Mouse (Mus musculus): Measurements from ENCODE around the gene Cds1. TPM values are rescaled to one million over a fixed set of nuclear protein-coding genes. Genes with fewer than 3 reads are reported as not detected.

The Cds1 gene
- total and polyA plus RNA-seq, 3 experiments = not detected

GRCm38 (mm10) chr5:101792665-101793064 is 27.7 kb downstream of the Cds1 start:
- DNase-seq (ENCODE audit: low spot score) (no peak), ATAC-seq (ENCODE audit: extremely low read depth, insufficient number of reproducible peaks, low FRiP score, poor library complexity, severe bottlenecking) (no peak)
- Histone ChIP-seq H3K36me3 (replicated peaks) (no peaks in the 10 kb centered on the region), H3K4me3 (ENCODE audit: low read depth, low read length) (no peak overlapping the region), H3K9me3 (replicated peaks) (peaks cover 75% of the 10 kb centered on the region), H3K4me1 (ENCODE audit: insufficient read depth, low read depth, low read length) (no peaks in the 10 kb centered on the region), H3K27me3 (ENCODE audit: insufficient read depth, low read length) (no peaks in the 10 kb centered on the region)
- TF ChIP-seq POLR2AphosphoS5 (IDR thresholded peaks at IDR 0.05; ENCODE audit: insufficient replicate concordance, low read depth, low read length) = no peak
- TF ChIP-seq GATA1 (IDR thresholded peaks at IDR 0.05; ENCODE audit: borderline replicate concordance, low read length) = no peak
- no peak for TF ChIP-seq GATA2 (IDR thresholded peaks at IDR 0.05; ENCODE audit: borderline replicate concordance, low read depth, low read length)
- no peak for TF ChIP-seq TAL1 (conservative IDR thresholded peaks at IDR 0.05; ENCODE audit: low read depth, low read length)
- no peak for TF ChIP-seq CTCF (IDR thresholded peaks at IDR 0.05; ENCODE audit: low read depth, low read length)

GRCm38 (mm10) chr5:101801891-101802290 is 37.0 kb downstream of the Cds1 start:
- ATAC-seq (ENCODE audit: extremely low read depth, insufficient number of reproducible peaks, low FRiP score, poor library complexity, severe bottlenecking) (no peak), DNase-seq (ENCODE audit: low spot score) (no peak)
- H3K27me3 ChIP-seq (ENCODE audit: insufficient read depth, low read length) = no peaks in the 10 kb centered on the region
- no peaks in the 10 kb centered on the region for H3K4me1 ChIP-seq (ENCODE audit: insufficient read depth, low read depth, low read length)
- TF ChIP-seq TAL1 (conservative IDR thresholded peaks at IDR 0.05; ENCODE audit: low read depth, low read length) = no peak
- H3K36me3 ChIP-seq (replicated peaks) = no peaks in the 10 kb centered on the region
- H3K9me3 ChIP-seq (replicated peaks) = peaks cover 73% of the 10 kb centered on the region
- no peak overlapping the region for H3K4me3 ChIP-seq (ENCODE audit: low read depth, low read length)

GRCm38 (mm10) chr5:101802358-101803022 is 37.6 kb downstream of the Cds1 start:
- H3K9me3 ChIP-seq (replicated peaks) = peaks cover 71% of the 10 kb centered on the region
- TF ChIP-seq CTCF (IDR thresholded peaks at IDR 0.05; ENCODE audit: low read depth, low read length) (no peak), TAL1 (conservative IDR thresholded peaks at IDR 0.05; ENCODE audit: low read depth, low read length) (no peak), GATA1 (IDR thresholded peaks at IDR 0.05; ENCODE audit: borderline replicate concordance, low read length) (no peak), POLR2AphosphoS5 (IDR thresholded peaks at IDR 0.05; ENCODE audit: insufficient replicate concordance, low read depth, low read length) (no peak), GATA2 (IDR thresholded peaks at IDR 0.05; ENCODE audit: borderline replicate concordance, low read depth, low read length) (no peak)
- H3K4me3 ChIP-seq (ENCODE audit: low read depth, low read length) = no peak overlapping the region
- no peaks in the 10 kb centered on the region for H3K27me3 ChIP-seq (ENCODE audit: insufficient read depth, low read length)
- H3K4me1 ChIP-seq (ENCODE audit: insufficient read depth, low read depth, low read length) = no peaks in the 10 kb centered on the region
- no peak for DNase-seq (ENCODE audit: low spot score)
- no peaks in the 10 kb centered on the region for H3K36me3 ChIP-seq (replicated peaks)
- ATAC-seq (ENCODE audit: extremely low read depth, insufficient number of reproducible peaks, low FRiP score, poor library complexity, severe bottlenecking) = no peak

- ATAC-seq (ENCODE audit: extremely low read depth, insufficient number of reproducible peaks, low FRiP score, poor library complexity, severe bottlenecking) = no peak
- no peak for DNase-seq (ENCODE audit: low spot score)
- no peaks in the 10 kb centered on the region for H3K36me3 ChIP-seq (replicated peaks)
- peaks cover 61% of the 10 kb centered on the region for H3K9me3 ChIP-seq (replicated peaks)
- no peak overlapping the region for H3K4me3 ChIP-seq (ENCODE audit: low read depth, low read length)
- no peaks in the 10 kb centered on the region for H3K27me3 ChIP-seq (ENCODE audit: insufficient read depth, low read length)
- H3K4me1 ChIP-seq (ENCODE audit: insufficient read depth, low read depth, low read length) = no peaks in the 10 kb centered on the region
- TF ChIP-seq GATA1 (IDR thresholded peaks at IDR 0.05; ENCODE audit: borderline replicate concordance, low read length) (no peak), POLR2AphosphoS5 (IDR thresholded peaks at IDR 0.05; ENCODE audit: insufficient replicate concordance, low read depth, low read length) (no peak), TAL1 (conservative IDR thresholded peaks at IDR 0.05; ENCODE audit: low read depth, low read length) (no peak), CTCF (IDR thresholded peaks at IDR 0.05; ENCODE audit: low read depth, low read length) (no peak), GATA2 (IDR thresholded peaks at IDR 0.05; ENCODE audit: borderline replicate concordance, low read depth, low read length) (no peak)
Measured at GRCm38 (mm10) chr5:101811296-101812169, 46.6 kb downstream of the Cds1 start.

GRCm38 (mm10) chr5:101816822-101817221 is 51.9 kb downstream of the Cds1 start:
- no peaks in the 10 kb centered on the region for H3K4me1 ChIP-seq (ENCODE audit: insufficient read depth, low read depth, low read length)
- peaks cover 74% of the 10 kb centered on the region for H3K9me3 ChIP-seq (replicated peaks)
- DNase-seq (ENCODE audit: low spot score) = no peak
- no peaks in the 10 kb centered on the region for H3K36me3 ChIP-seq (replicated peaks)
- no peak overlapping the region for H3K4me3 ChIP-seq (ENCODE audit: low read depth, low read length)
- no peak for TF ChIP-seq POLR2AphosphoS5 (IDR thresholded peaks at IDR 0.05; ENCODE audit: insufficient replicate concordance, low read depth, low read length)
- no peak for TF ChIP-seq GATA2 (IDR thresholded peaks at IDR 0.05; ENCODE audit: borderline replicate concordance, low read depth, low read length)
- no peak for TF ChIP-seq TAL1 (conservative IDR thresholded peaks at IDR 0.05; ENCODE audit: low read depth, low read length)
- no peak for TF ChIP-seq GATA1 (IDR thresholded peaks at IDR 0.05; ENCODE audit: borderline replicate concordance, low read length)
- no peak for TF ChIP-seq CTCF (IDR thresholded peaks at IDR 0.05; ENCODE audit: low read depth, low read length)
- no peak for ATAC-seq (ENCODE audit: extremely low read depth, insufficient number of reproducible peaks, low FRiP score, poor library complexity, severe bottlenecking)
- no peaks in the 10 kb centered on the region for H3K27me3 ChIP-seq (ENCODE audit: insufficient read depth, low read length)

- ATAC-seq (ENCODE audit: extremely low read depth, insufficient number of reproducible peaks, low FRiP score, poor library complexity, severe bottlenecking) = no peak
- DNase-seq (ENCODE audit: low spot score) = no peak
- Histone ChIP-seq H3K36me3 (replicated peaks) (no peaks in the 10 kb centered on the region), H3K27me3 (ENCODE audit: insufficient read depth, low read length) (no peaks in the 10 kb centered on the region), H3K4me1 (ENCODE audit: insufficient read depth, low read depth, low read length) (no peaks in the 10 kb centered on the region), H3K9me3 (replicated peaks) (peaks cover 83% of the 10 kb centered on the region), H3K4me3 (ENCODE audit: low read depth, low read length) (no peak overlapping the region)
- TF ChIP-seq POLR2AphosphoS5 (IDR thresholded peaks at IDR 0.05; ENCODE audit: insufficient replicate concordance, low read depth, low read length) (no peak), GATA2 (IDR thresholded peaks at IDR 0.05; ENCODE audit: borderline replicate concordance, low read depth, low read length) (no peak), GATA1 (IDR thresholded peaks at IDR 0.05; ENCODE audit: borderline replicate concordance, low read length) (no peak), CTCF (IDR thresholded peaks at IDR 0.05; ENCODE audit: low read depth, low read length) (no peak), TAL1 (conservative IDR thresholded peaks at IDR 0.05; ENCODE audit: low read depth, low read length) (no peak)
Measured at GRCm38 (mm10) chr5:101819216-101819615, 54.3 kb downstream of the Cds1 start.
